ENCODE assay signal across 17 mouse cellular contexts in the genomic region with DNA sequence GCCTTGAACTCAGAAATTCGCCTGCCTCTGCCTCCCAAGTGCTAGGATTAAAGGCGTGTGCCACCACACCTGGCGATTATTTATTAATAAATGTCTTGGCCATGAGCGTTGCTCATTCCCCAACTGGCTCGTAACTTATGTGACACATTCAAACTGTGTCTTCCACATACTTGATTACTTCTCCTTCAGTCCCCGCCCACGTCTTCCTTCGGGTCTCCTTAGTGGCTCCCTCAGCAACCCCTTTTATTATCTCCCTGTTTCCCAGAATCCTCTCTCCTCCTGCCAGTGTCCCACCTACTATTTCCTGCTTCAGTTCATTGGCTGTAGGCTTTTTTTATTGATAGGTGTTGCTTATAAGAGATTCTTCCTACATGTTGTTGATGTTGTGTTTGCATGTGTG.
"Had no signal": no experiment of that assay in that cellular context is flagged by ENCODE, and none has a peak within 500 bp of the region (broad histone marks: within the 10 kb centered on the region; RNA-seq: fewer than 3 reads in every experiment).

No protein-coding gene starts in this region.

- H3K27me3 ChIP-seq: neural tube, embryonic 12.5 days; neural tube, embryonic 13.5 days; neural tube, embryonic 15.5 days; stomach, embryonic 15.5 days had no signal

- H3K36me3 ChIP-seq: stomach, embryonic 15.5 days had no signal

- DNase-seq: retina, postnatal 1 day; right cerebral cortex, adult 18-20 months; right cerebral cortex, postnatal 14 days; right cerebral cortex, postnatal 25 days; right cerebral cortex, postnatal 4 days; spleen, adult 18-20 months; thymus, adult 18-20 months; thymus, adult 2 months; thymus, postnatal 14 days; thymus, postnatal 25 days; thymus, postnatal 36 days; thymus, postnatal 4 days had no signal

- H3K27ac ChIP-seq: neural tube, embryonic 12.5 days; neural tube, embryonic 13.5 days; neural tube, embryonic 15.5 days; stomach, embryonic 15.5 days; stomach, postnatal 0 days had no signal

- H3K4me2 ChIP-seq: neural tube, embryonic 12.5 days; neural tube, embryonic 13.5 days; neural tube, embryonic 15.5 days; stomach, embryonic 15.5 days had no signal

- H3K4me3 ChIP-seq: neural tube, embryonic 12.5 days; neural tube, embryonic 13.5 days; neural tube, embryonic 15.5 days; stomach, embryonic 15.5 days had no signal

- H3K9ac ChIP-seq: neural tube, embryonic 12.5 days; neural tube, embryonic 13.5 days; neural tube, embryonic 15.5 days; stomach, embryonic 15.5 days had no signal

- H3K9me3 ChIP-seq: neural tube, embryonic 12.5 days; neural tube, embryonic 13.5 days; neural tube, embryonic 15.5 days; stomach, embryonic 15.5 days had no signal
